Mouse (Mus musculus) lung, embryonic 16.5 days (tissue): ENCODE measurements around the gene Ncoa1. TPM values are rescaled to one million over a fixed set of nuclear protein-coding genes. Genes with fewer than 3 reads are reported as not detected.
A peak's percentile ranks its signal among the peaks of the same experiment; 100 is the strongest.

Experiments used
- ATAC-seq: fragments of 200-750 bp; cut with Nextera tagmentation; 2 replicates; pipeline ENCODE4 v1.8.0; 2017; ENCODE audit warnings: low read depth, mild to moderate bottlenecking, moderate library complexity
- H3K27ac ChIP-seq: fragments of 300-500 bp; sonication (generic); 2 replicates; pipeline ENCODE4 v1.5.1; 2014; ENCODE audit warnings: mild to moderate bottlenecking, control low read depth, low read length
- H3K27me3 ChIP-seq: fragments of 300-500 bp; sonication (generic); 2 replicates; pipeline ENCODE4 v1.6.1; 2014; ENCODE audit warnings: low read depth, low read length, mixed read lengths; ENCODE audit not compliant: control insufficient read depth, insufficient read depth
- H3K36me3 ChIP-seq: fragments of 300-500 bp; sonication (generic); 2 replicates; pipeline ENCODE4 v1.6.1; 2014; ENCODE audit warnings: low read length; ENCODE audit not compliant: control insufficient read depth, insufficient read depth
- H3K4me1 ChIP-seq: fragments of 300-500 bp; sonication (generic); replicated peaks from 2 replicates; pipeline ENCODE4 v1.6.1; 2014; ENCODE audit warnings: low read length, mixed read lengths; ENCODE audit not compliant: control insufficient read depth, insufficient read depth
- H3K4me2 ChIP-seq: fragments of 300-500 bp; sonication (generic); 2 replicates; pipeline ENCODE4 v1.6.1; 2014; ENCODE audit warnings: low read depth, low read length, control low read depth
- H3K4me3 ChIP-seq: fragments of 300-500 bp; sonication (generic); 2 replicates; pipeline ENCODE4 v1.5.1; 2014; ENCODE audit warnings: mild to moderate bottlenecking, low read length, control low read depth
- H3K9ac ChIP-seq: fragments of 300-500 bp; sonication (generic); 2 replicates; pipeline ENCODE4 v1.6.1; 2014; ENCODE audit warnings: low read length, control low read depth
- H3K9me3 ChIP-seq: fragments of 300-500 bp; sonication (generic); 2 replicates; pipeline ENCODE4 v1.6.1; 2016; ENCODE audit warnings: low read length; ENCODE audit not compliant: control insufficient read depth
- WGBS: fragments of 180-500 bp; shearing (Covaris S2); extraction: QIAGEN DNeasy Blood & Tissue Kit; methylation state at CpG from one replicate; pipeline ENCODE4 v1.1.7; 2014; 5-methylcytosine and 5-hydroxymethylcytosine counted together
- polyA plus RNA-seq: library from polyadenylated mRNA; unstranded; fragments of >200 nt; fragmentation: Nextera tagmentation; extraction: Ambion mirVana; gene quantifications from 2 replicates; pipeline ENCODE4 v1.2.1, GENCODE M21; 2015

Gene Ncoa1
- polyA plus RNA-seq: 7.1 and 8.7 TPM in 2 replicates

DNA sequence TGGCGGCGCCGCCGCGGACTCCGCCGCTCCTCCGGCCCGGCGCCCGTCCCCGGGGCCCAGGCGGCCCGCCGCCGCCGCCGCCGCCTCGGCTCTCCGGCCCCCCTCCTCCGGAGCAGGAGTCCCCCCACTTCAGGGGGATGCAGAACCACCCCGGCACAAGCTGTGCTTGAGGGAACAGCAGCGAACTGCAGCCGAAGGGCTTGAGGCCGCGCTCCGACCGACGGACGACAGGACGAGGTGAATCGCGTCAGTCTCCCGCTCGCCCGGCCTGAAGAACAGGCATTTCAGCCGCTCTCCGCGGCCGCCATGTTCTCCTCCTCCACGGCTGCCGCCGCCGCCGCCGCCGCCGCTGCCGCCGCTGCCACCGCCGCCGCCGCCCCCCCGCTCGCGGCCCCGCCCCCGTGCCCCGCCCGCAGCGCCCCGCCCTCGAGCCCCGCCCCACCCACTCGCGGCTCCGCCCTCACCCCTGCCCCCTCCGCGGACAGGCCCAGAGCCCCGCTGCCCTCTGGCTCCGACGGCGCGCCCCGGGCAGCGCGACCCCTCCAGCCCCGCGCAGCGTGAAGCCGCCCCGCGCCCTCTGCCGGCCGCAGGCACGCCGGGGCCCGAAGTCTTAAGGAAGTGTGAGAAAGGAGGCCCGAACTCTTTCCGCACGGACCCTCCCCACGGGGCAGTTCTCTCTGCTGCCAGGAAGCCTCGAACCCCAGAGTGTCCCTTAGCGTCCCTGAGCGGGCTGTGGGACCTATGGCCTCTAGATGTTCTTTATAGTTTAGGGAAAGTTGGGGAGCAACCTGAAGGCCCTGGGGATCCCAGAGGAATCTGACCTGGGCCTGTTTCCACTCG is at the start of gene Ncoa1:
Gene Ncoa1 (minus strand): TSS at position 351 of the 840 bp plus-strand sequence.
- ATAC-seq: peak; percentile 94
- 1% methylated on average over 43 of the region's 98 CpGs for WGBS

DNA sequence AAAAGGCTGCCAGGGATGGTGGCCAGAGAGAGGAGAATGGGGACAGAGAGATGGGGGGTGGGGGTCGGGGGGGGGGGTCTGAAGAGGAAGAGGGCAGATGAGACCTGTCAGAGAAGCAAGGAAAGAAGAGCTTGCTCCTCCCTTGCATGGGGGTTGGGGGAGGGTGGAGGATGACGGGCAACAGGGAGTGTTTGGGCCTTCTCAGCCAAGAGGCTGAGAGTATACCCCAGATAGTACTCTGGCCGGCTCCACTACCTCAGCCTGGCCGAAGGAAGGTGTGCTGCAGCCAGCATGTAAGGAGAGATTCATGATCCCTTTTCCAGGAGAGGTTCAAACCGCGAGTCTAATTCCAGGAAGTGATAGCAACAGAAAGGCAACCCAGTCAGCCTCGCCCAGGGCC is 47.6 kb upstream of the Ncoa1 start:
- H3K27ac ChIP-seq: no peak overlapping the region
- H3K4me2 ChIP-seq: no peak overlapping the region
- no peak overlapping the region for H3K9ac ChIP-seq
- no peak for ATAC-seq
- H3K4me1 ChIP-seq: peaks cover 13% of the 10 kb centered on the region
- no peaks in the 10 kb centered on the region for H3K9me3 ChIP-seq
- WGBS: 45% methylated on average over 7 of the region's 7 CpGs
- no peaks in the 10 kb centered on the region for H3K36me3 ChIP-seq
- no peak overlapping the region for H3K4me3 ChIP-seq
- H3K27me3 ChIP-seq: no peaks in the 10 kb centered on the region

More for the DNA sequence above, at the start of gene Ncoa1:
- H3K27ac ChIP-seq: peak within 1 kb of the TSS; percentile 92
- H3K9me3 ChIP-seq: no peaks in the 10 kb centered on the region
- H3K36me3 ChIP-seq: no peaks in the 10 kb centered on the region
- peak within 1 kb of the TSS; percentile 95 for H3K4me3 ChIP-seq
- peak within 1 kb of the TSS; percentile 85 for H3K4me2 ChIP-seq
- peaks cover 9% of the 10 kb centered on the region for H3K4me1 ChIP-seq
- H3K9ac ChIP-seq: peak within 1 kb of the TSS; percentile 90
- H3K27me3 ChIP-seq: no peaks in the 10 kb centered on the region

- Histone ChIP-seq H3K4me1 (peaks cover 13% of the 10 kb centered on the region), H3K27me3 (no peaks in the 10 kb centered on the region), H3K4me2 (peak overlapping the region; percentile 12; the same call in 1 of the 2 replicates), H3K9me3 (no peaks in the 10 kb centered on the region), H3K36me3 (no peaks in the 10 kb centered on the region), H3K27ac (peak overlapping the region; percentile 33), H3K4me3 (no peak overlapping the region), H3K9ac (0 out of 2 replicates have a peak overlapping the region, but pooled peaks have one; percentile 8)
- WGBS: 41% methylated on average over 9 of the region's 9 CpGs
- no peak; the same call in 1 of the 2 replicates for ATAC-seq
Observed at GRCm38 (mm10) chr12:4523688-4524298, 46.8 kb upstream of the Ncoa1 start.

GRCm38 (mm10) chr12:4523208-4523607 is 46.2 kb upstream of the Ncoa1 start:
- H3K27me3 ChIP-seq: no peaks in the 10 kb centered on the region
- H3K27ac ChIP-seq: peak overlapping the region; percentile 33
- peak overlapping the region; percentile 40; the same call in 1 of the 2 replicates for H3K9ac ChIP-seq
- H3K36me3 ChIP-seq: no peaks in the 10 kb centered on the region
- H3K4me2 ChIP-seq: peak overlapping the region; percentile 12
- peaks cover 13% of the 10 kb centered on the region for H3K4me1 ChIP-seq
- 4% methylated on average over 10 of the region's 10 CpGs for WGBS
- peak; percentile 87 for ATAC-seq
- H3K9me3 ChIP-seq: no peaks in the 10 kb centered on the region
- H3K4me3 ChIP-seq: peak overlapping the region; percentile 13; the same call in 1 of the 2 replicates

- Histone ChIP-seq H3K9ac (no peak overlapping the region), H3K27me3 (no peaks in the 10 kb centered on the region), H3K4me2 (no peak overlapping the region), H3K27ac (no peak overlapping the region), H3K36me3 (no peaks in the 10 kb centered on the region), H3K4me1 (peaks cover 6% of the 10 kb centered on the region), H3K9me3 (no peaks in the 10 kb centered on the region), H3K4me3 (no peak overlapping the region)
- WGBS: 81% methylated on average over 11 of the region's 11 CpGs
- ATAC-seq: no peak
Observed at GRCm38 (mm10) chr12:4518957-4519356, 42.0 kb upstream of the Ncoa1 start.

GRCm38 (mm10) chr12:4509591-4510061 is 32.6 kb upstream of the Ncoa1 start:
- no peaks in the 10 kb centered on the region for H3K9me3 ChIP-seq
- 74% methylated on average over 12 of the region's 12 CpGs for WGBS
- ATAC-seq: no peak
- no peaks in the 10 kb centered on the region for H3K4me1 ChIP-seq
- no peaks in the 10 kb centered on the region for H3K27me3 ChIP-seq
- H3K9ac ChIP-seq: no peak overlapping the region
- H3K4me3 ChIP-seq: no peak overlapping the region
- no peak overlapping the region for H3K27ac ChIP-seq
- no peaks in the 10 kb centered on the region for H3K36me3 ChIP-seq
- no peak overlapping the region for H3K4me2 ChIP-seq

DNA sequence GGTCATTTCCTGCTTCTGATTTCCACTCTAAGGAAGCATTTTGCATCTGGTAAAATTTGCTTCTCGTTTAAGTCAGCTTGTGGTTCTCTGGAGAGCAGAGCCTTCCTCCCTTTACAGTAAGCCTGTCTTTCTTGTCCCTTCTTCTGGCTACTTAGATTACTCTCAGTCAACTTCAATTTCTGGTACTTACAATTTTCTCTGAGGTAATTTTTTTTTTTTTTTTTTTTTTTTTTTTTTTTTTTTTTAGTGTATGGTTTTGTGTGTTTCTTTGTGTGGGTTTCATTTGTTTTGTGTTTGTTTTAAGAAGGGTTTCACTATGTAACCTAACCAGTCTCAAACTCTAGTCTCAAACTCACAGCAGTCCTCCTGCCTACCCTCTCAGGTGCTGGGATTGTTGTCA is 31.2 kb upstream of the Ncoa1 start:
- ATAC-seq: no peak
- H3K4me1 ChIP-seq: no peaks in the 10 kb centered on the region
- H3K36me3 ChIP-seq: no peaks in the 10 kb centered on the region
- H3K27ac ChIP-seq: no peak overlapping the region
- H3K9ac ChIP-seq: no peak overlapping the region
- H3K4me3 ChIP-seq: no peak overlapping the region
- H3K27me3 ChIP-seq: no peaks in the 10 kb centered on the region
- WGBS: 56% methylated on average over 1 of the region's 1 CpGs
- H3K9me3 ChIP-seq: no peaks in the 10 kb centered on the region
- no peak overlapping the region for H3K4me2 ChIP-seq

DNA sequence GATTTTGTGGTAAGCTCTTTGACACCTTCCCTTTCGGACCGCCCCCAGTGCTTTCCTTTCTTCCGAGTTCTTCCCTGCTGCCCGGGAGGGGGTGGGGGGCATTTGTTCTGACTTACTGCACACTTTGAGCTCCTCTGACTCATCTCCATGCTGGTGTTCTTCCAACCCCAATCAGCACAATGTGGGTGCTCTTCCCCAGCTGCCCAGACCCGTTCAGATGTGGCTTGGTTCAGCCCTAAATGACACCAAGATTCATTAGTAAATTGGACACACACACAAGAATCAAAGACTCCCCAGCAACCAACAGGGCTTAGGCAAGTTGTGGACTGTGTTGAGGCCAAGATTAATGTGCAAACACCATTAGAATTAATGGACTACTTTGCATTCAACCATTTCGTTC is 30.5 kb upstream of the Ncoa1 start:
- Histone ChIP-seq H3K9ac (no peak overlapping the region), H3K4me2 (no peak overlapping the region), H3K27ac (no peak overlapping the region), H3K4me3 (no peak overlapping the region), H3K27me3 (no peaks in the 10 kb centered on the region), H3K9me3 (no peaks in the 10 kb centered on the region), H3K36me3 (no peaks in the 10 kb centered on the region), H3K4me1 (no peaks in the 10 kb centered on the region)
- ATAC-seq: no peak
- WGBS: 27% methylated on average over 6 of the region's 6 CpGs

DNA sequence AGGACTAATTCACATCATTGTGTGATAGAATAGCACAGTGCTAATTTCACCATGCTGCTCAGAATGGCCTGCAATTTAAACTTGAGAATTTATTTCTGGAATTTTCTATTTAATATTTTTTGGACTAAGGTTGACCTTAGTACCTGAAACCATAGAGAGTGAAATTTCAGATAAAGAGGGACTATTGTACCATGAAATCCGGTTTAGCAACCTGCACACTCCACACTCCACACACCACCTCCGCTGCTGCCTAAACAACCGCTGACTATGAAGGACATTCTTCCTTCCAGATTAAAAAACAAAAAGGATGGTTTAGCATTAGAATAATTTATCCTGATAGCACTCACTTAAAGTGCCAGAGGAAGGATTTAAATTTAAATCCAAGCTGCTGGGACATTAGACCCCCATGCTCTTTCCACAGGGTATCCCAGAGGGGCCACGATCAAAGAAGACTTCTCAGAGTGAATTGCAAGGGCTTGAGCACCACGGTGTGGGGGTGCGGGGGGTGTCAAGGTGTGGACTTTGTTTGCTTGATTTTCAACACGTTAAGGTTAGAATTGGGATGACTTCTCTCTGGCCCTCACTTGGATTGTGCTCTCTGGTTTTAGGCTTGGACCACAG is 29.9 kb upstream of the Ncoa1 start:
- H3K27ac ChIP-seq: no peak overlapping the region
- H3K4me1 ChIP-seq: no peaks in the 10 kb centered on the region
- no peaks in the 10 kb centered on the region for H3K36me3 ChIP-seq
- H3K9me3 ChIP-seq: no peaks in the 10 kb centered on the region
- WGBS: 34% methylated on average over 7 of the region's 7 CpGs
- H3K4me2 ChIP-seq: no peak overlapping the region
- no peak for ATAC-seq
- no peak overlapping the region for H3K9ac ChIP-seq
- H3K27me3 ChIP-seq: no peaks in the 10 kb centered on the region
- no peak overlapping the region for H3K4me3 ChIP-seq
